Mouse (Mus musculus): ENCODE measurements around the gene Camta1. TPM values are rescaled to one million over a fixed set of nuclear protein-coding genes. Genes with fewer than 3 reads are reported as not detected.

Camta1 gene
- total RNA-seq, 4 experiments from 2014 or later, result 79.5 to 115 (median 98.3) TPM

- DNase-seq (ENCODE audit: low spot score in 2 of 2), result no peak
Observed at GRCm38 (mm10) chr4:151738875-151739274, 122.8 kb downstream of the Camta1 start.

GRCm38 (mm10) chr4:151738280-151738679, 123.4 kb downstream of the Camta1 start:
- DNase-seq (ENCODE audit: low spot score in 2 of 2), result no peak

- DNase-seq (ENCODE audit: low spot score in 2 of 2), result no peak
Observed at GRCm38 (mm10) chr4:151732668-151733067, 129.0 kb downstream of the Camta1 start.

DNA sequence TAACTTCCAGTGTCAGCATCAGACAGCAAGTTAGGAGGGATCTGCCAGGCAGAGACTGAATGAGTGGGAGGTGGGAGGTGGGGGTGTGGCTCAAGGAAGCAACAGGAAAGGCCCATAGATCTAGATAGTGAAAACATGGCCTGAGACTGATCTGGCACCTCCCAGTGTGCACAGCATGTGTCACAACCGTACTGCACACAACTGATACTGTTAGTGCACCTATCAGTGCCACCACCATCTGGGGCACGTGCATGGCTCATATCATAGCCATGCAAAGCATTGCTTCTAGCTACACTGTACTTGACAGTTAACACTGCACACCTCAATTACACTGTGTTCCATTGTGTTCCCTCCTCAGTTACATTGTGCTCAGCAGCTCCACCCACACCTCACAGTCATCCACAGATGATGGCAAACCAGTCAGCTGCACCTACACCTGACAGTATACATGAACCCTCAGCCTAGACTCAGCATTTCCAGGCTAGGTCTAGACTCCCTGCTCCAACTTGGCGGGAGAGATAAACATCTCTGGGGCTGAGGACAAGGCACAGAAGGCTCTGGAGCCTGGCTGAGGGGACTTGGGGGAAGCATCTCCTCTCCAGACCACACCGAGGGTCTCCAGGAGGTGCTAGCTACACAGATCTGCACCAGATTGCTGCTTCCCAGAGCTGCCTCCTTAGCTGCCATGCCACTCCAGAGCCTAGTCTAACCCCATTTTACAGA, 131.5 kb downstream of the Camta1 start:
- no peak for DNase-seq (ENCODE audit: low spot score in 2 of 2)

GRCm38 (mm10) chr4:151729116-151729515, 132.6 kb downstream of the Camta1 start:
- DNase-seq (ENCODE audit: low spot score in 2 of 2), result no peak

GRCm38 (mm10) chr4:151728391-151729065, 133.1 kb downstream of the Camta1 start:
- DNase-seq (ENCODE audit: low spot score in 2 of 2), result no peak

- no peak for DNase-seq (ENCODE audit: low spot score in 2 of 2)
Observed at GRCm38 (mm10) chr4:151726396-151726795, 135.3 kb downstream of the Camta1 start.

DNA sequence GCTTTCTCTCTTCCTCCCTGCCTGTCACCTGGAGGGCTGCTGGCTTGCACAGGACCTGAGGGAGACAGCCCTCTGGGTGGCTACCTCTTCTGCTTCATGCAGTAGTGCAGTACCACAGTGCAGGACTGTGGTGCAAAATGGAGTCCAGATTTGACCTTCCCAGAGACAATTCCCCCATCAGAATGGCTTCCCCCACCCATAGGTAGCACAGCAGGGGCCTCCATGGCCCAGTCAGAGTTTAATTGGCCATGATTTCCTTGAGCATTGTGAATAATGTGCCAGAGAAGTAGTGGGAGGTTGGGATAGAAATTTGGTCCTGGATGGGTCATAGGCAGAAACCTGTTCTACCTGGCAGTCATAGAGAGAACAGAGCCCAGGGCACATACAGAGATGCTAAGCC, 136.8 kb downstream of the Camta1 start:
- DNase-seq (ENCODE audit: low spot score in 2 of 2), result no peak

GRCm38 (mm10) chr4:151720722-151721467, 140.8 kb downstream of the Camta1 start:
- DNase-seq (ENCODE audit: low spot score in 2 of 2), result no peak

DNA sequence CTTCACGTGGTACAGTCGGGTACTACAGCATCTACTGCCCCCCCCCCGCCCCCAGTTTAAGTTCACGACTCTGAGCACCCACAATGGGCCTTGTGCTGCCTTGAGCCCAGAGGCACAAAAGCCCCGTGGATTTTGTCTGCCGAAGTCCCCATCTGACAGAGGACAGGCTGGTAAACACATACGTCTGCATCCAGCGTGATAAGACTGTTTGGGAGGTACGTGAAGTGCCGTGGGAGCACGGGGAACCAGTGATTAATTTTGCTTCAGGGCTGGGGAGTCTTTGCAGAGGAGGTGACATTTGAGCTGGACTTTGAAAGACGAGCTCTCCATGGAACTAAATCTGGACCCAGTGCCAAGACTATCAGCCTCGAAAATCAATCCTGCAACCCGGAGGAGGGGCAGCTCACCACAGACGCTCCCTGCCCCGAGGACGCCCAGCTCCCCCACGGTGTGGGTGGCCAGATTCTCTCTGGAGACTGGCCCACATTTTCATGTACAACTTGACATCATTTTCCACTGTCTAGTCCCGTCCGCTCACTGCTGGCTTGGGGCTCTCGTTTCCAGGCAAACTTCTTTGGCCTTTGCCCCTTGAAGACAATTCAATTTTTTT, 142.7 kb downstream of the Camta1 start:
- no peak for DNase-seq (ENCODE audit: low spot score in 2 of 2)

DNA sequence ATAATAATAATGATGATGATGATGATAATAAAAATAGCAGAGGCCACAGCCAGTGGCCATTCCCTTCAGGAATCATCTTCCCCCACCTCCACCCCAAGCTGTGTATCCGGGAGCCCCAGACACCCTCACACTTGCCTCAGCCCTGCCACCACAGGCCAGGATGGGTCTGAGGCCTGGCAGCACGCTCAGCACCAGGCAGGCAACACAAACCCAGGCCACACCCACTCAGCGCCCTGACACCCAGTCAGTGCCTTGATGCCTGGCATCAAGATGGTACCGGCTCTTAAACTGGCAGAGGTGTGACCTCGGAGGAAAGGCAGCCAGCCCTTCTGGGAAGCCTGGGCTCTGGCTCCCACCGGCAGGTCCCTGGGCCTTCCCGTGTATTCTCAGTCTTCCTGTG, 143.8 kb downstream of the Camta1 start:
- peak in 1 of 2 experiments; percentile 16 for DNase-seq (ENCODE audit: low spot score in 2 of 2)

GRCm38 (mm10) chr4:151713714-151714113, 148.0 kb downstream of the Camta1 start:
- no peak for DNase-seq (ENCODE audit: low spot score in 2 of 2)

GRCm38 (mm10) chr4:151711406-151711805, 150.3 kb downstream of the Camta1 start:
- DNase-seq (ENCODE audit: low spot score in 2 of 2), result no peak

GRCm38 (mm10) chr4:151710522-151710921, 151.2 kb downstream of the Camta1 start:
- DNase-seq (ENCODE audit: low spot score in 2 of 2), result no peak

DNA sequence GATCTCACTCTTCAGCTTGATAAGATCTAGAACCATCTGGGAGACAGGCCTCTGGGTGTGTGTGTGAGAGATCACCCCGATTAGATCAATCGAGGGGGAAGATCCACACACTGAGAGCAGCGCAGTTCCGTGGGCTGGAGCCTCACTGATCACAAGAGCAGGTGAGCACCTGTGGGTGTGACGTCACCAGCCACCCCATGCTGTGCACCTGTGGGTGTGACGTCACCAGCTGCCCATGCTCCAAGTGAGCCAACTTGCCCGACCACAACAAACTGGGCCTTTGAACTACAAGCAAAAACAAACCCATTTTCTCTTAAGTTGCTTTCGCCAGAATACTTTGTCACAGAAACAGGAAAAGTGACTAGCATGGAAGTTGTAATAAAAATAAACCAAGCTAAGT, 152.4 kb downstream of the Camta1 start:
- DNase-seq (ENCODE audit: low spot score in 2 of 2), result no peak

DNA sequence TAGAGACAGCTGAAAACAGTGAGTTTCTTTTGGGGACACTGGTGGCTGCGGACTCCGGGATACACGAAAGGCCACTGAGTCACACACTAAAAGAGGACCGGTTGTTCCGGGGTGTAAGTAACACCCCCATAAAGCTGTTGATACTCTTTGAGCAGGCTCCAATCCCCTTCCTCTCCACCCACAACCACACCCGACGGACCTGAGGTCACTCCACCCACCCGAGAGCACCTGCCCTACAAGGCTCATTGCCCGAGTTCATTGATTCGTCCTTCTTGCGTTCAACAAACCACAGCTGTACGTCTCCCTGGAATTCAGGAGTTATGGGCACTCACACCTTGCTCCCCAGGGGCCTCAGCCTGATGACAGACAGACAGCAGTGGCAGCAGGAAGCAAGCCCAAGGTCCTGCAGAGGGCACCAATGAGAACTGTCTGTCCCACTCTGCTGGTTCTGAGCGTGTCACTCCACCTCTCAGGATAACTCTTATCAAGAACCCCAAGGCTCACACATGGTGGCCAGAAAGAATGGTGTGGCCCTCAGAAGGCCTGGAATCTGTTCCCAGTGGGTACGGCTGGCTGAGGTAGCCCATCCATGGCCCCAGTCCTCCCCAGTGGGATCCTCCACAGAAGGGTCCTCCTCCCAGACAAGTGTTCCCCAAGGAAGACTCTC, 158.5 kb downstream of the Camta1 start:
- no peak for DNase-seq (ENCODE audit: low spot score in 2 of 2)

- DNase-seq (ENCODE audit: low spot score in 2 of 2), result no peak
Observed at GRCm38 (mm10) chr4:151702463-151702862, 159.2 kb downstream of the Camta1 start.

DNA sequence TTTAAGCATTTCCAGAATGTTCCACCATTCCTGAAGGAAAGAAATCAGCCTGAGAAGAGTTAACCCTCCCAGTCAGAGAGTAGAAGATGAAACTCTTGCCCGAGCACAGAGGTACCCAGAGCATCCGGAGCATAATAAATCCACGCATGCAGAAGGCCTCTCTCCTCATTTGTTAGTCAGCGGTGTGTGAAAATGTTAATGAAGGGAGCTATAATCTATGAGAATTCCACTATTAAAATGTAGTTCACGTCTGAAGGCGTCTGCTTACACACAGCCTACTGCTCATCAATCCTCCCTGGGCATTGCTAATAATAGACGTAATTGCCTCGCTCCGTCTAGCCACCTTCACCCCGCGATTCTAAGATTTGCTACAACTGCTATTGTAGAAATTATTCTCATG, 165.7 kb downstream of the Camta1 start:
- no peak for DNase-seq (ENCODE audit: low spot score in 2 of 2)

DNA sequence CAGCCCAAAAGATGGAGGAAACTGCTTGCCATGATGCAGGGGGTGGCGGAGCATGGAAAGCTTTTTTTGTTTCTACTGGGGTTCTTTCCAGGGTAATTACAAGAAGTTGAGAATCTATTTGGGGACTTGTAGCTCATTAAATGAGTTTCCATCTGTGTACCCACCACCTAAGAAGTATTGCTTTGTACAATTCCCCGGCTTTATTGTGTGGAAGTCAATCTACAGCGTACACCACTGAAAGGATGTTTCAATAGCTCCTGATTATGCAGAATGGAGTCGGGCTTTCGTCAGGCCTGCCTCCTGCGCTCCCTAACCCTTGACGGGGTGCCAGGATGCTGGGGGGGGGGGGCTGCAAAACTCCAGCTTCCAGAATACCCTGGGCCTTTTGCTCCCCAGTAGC, 167.1 kb downstream of the Camta1 start:
- DNase-seq (ENCODE audit: low spot score in 2 of 2), result no peak

GRCm38 (mm10) chr4:151694047-151694446, 167.6 kb downstream of the Camta1 start:
- no peak for DNase-seq (ENCODE audit: low spot score in 2 of 2)

GRCm38 (mm10) chr4:151690041-151690440, 171.6 kb downstream of the Camta1 start:
- no peak for DNase-seq (ENCODE audit: low spot score in 2 of 2)
